Comparison of ENCODE assay signal across 18 mouse cellular contexts in genomic region chr11:82490896-82491295, GRCm38 (mm10).
DNase-seq lines count a peak whose midpoint lies in the region; ATAC-seq lines count a peak whose summit lies in the region.
"Had no signal": no experiment of that assay in that cellular context is flagged by ENCODE, and none has a peak within 500 bp of the region (broad histone marks: within the 10 kb centered on the region; RNA-seq: fewer than 3 reads in every experiment).

No protein-coding gene starts in this region.

- H3K4me3 ChIP-seq in heart, embryonic 10.5 days, result no peak overlapping the region
- H3K4me3 ChIP-seq in neural tube, embryonic 11.5 days (ENCODE audit: low read depth, low read length), result no peak overlapping the region
- H3K4me3 ChIP-seq in neural tube, embryonic 15.5 days (replicated peaks), result no peak overlapping the region

- no peaks in the 10 kb centered on the region; the same call in 1 of the 2 replicates for H3K27me3 ChIP-seq in heart, embryonic 10.5 days (ENCODE audit: insufficient read depth, poor library complexity, severe bottlenecking)
- H3K27me3 ChIP-seq in neural tube, embryonic 11.5 days (ENCODE audit: control insufficient read depth, insufficient read depth, low read length), result no peaks in the 10 kb centered on the region
- H3K27me3 ChIP-seq in neural tube, embryonic 15.5 days (replicated peaks), result no peaks in the 10 kb centered on the region

- intact Hi-C loops in heart, postnatal 36 days (cut with DNase I), result no loop called here

- DNase-seq in heart, embryonic 10.5 days (ENCODE audit: low spot score), result peak; percentile 64
- DNase-seq in heart, postnatal 36 days, result no peak
- peak; percentile 4 for DNase-seq in neural tube, embryonic 11.5 days (ENCODE audit: low spot score)
- DNase-seq: adrenal gland, adult 2 months; adrenal gland, adult 8-10 months; adrenal gland, postnatal 10 days; adrenal gland, postnatal 14 days; adrenal gland, postnatal 25 days; adrenal gland, postnatal 36 days; B cell, adult 2 months; cerebellum, adult 11 months; cerebellum, adult 11-12 months; cerebellum, adult 18-20 months had no signal

- no peaks in the 10 kb centered on the region for H3K9me3 ChIP-seq in heart, embryonic 10.5 days
- H3K9me3 ChIP-seq in neural tube, embryonic 11.5 days (ENCODE audit: control insufficient read depth, low read length), result no peaks in the 10 kb centered on the region
- no peaks in the 10 kb centered on the region for H3K9me3 ChIP-seq in neural tube, embryonic 15.5 days (replicated peaks)

- H3K27ac ChIP-seq in heart, embryonic 10.5 days, result no peak overlapping the region
- no peak overlapping the region for H3K27ac ChIP-seq in neural tube, embryonic 11.5 days (ENCODE audit: low read depth, low read length)
- no peak overlapping the region for H3K27ac ChIP-seq in neural tube, embryonic 15.5 days (replicated peaks)

- H3K4me1 ChIP-seq in heart, embryonic 10.5 days, result no peaks in the 10 kb centered on the region
- H3K4me1 ChIP-seq in neural tube, embryonic 11.5 days (ENCODE audit: control insufficient read depth, insufficient read depth, low read length), result peaks cover 9% of the 10 kb centered on the region; the same call in 1 of the 2 replicates
- peaks cover 11% of the 10 kb centered on the region for H3K4me1 ChIP-seq in neural tube, embryonic 15.5 days

- H3K36me3 ChIP-seq in heart, embryonic 10.5 days, result no peaks in the 10 kb centered on the region
- H3K36me3 ChIP-seq in neural tube, embryonic 11.5 days (ENCODE audit: control insufficient read depth, insufficient read depth, low read length), result no peaks in the 10 kb centered on the region
- H3K36me3 ChIP-seq in neural tube, embryonic 15.5 days, result no peaks in the 10 kb centered on the region
- H3K36me3 ChIP-seq: G1E had no signal

- no peak overlapping the region for H3K4me2 ChIP-seq in neural tube, embryonic 11.5 days (ENCODE audit: low read depth)
- H3K4me2 ChIP-seq in neural tube, embryonic 15.5 days, result no peak overlapping the region

- WGBS in heart, embryonic 10.5 days, result 84% methylated on average over 3 of the region's 3 CpGs
- 87% methylated on average over 3 of the region's 3 CpGs for WGBS in neural tube, embryonic 11.5 days
- WGBS in neural tube, embryonic 15.5 days, result 93% methylated on average over 3 of the region's 3 CpGs

- no peak overlapping the region for H3K9ac ChIP-seq in neural tube, embryonic 11.5 days (ENCODE audit: low read length)
- no peak overlapping the region for H3K9ac ChIP-seq in neural tube, embryonic 15.5 days (replicated peaks)

- ATAC-seq in neural tube, embryonic 11.5 days (ENCODE audit: insufficient read depth, low FRiP score, low TSS enrichment), result no peak
- no peak for ATAC-seq in neural tube, embryonic 15.5 days (ENCODE audit: low FRiP score)
- ATAC-seq: activated CD4-positive, CD25-positive, alpha-beta regulatory T cell, adult 4 months; CD4-positive, CD25-positive, alpha-beta regulatory T cell, adult 4 months; Patski had no signal

Comparison
In these comparisons a context has a peak if more than half of its experiments do, and no peak if none do; other contexts are left out.
1. DNase-seq: peak in heart, embryonic 10.5 days (single experiment) and neural tube, embryonic 11.5 days (single experiment); none in heart, postnatal 36 days (0 of 2).